Mouse (Mus musculus): ENCODE results near the gene C2. TPM values are rescaled to one million over a fixed set of nuclear protein-coding genes. Genes with fewer than 3 reads are reported as not detected.

The C2 gene
- 7.9 and 8.2 TPM in 2 replicates for polyA plus RNA-seq (2016; fragmentation: Nextera tagmentation; extraction: Ambion mirVana)

DNA sequence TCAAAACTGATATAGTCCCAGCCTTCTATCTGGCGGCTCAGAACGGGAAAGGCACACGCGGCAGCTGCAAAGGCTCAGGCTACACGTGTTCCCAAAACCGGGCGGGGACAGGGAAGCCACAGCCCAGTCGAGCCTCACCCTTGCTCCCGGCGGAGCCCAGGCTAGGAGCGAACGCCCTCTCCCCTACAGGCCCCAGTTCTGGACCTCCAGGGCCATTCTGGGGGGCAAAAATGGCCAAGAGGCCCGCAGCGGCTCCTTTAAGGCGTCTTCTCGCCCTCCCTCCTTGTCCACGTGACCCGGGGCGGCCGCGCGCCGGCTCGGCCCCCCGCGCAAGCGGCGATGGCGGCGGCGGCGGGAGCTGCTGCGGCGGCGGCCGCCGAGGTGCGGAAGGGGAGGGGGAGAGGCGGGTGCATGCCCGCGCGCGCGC lies at the start of gene C2, which contains the start of gene Ehmt2:
Gene C2, minus strand, starts transcription at position 106 of the 427 bp plus-strand sequence.
Gene Ehmt2, plus strand, starts transcription at position 310 of the 427 bp plus-strand sequence.
- Histone ChIP-seq H3K4me2 (peak within 1 kb of the TSS; percentile 100), H3K4me3 (peak within 1 kb of the TSS; percentile 87), H3K9ac (peak within 1 kb of the TSS; percentile 93), H3K9me3 (replicated peaks) (no peaks in the 10 kb centered on the region), H3K27ac (peak within 1 kb of the TSS; percentile 88), H3K4me1 (peaks cover 73% of the 10 kb centered on the region), H3K27me3 (replicated peaks) (no peaks in the 10 kb centered on the region), H3K36me3 (peaks cover 32% of the 10 kb centered on the region)
- peak; percentile 60 for ATAC-seq
- under 1% methylated on average over 32 of the region's 44 CpGs for WGBS (ENCODE audit: insufficient replicate concordance)

- Histone ChIP-seq H3K4me1 (peaks cover 25% of the 10 kb centered on the region), H3K36me3 (peaks cover 25% of the 10 kb centered on the region), H3K27ac (no peak overlapping the region), H3K27me3 (replicated peaks) (no peaks in the 10 kb centered on the region), H3K9me3 (replicated peaks) (no peaks in the 10 kb centered on the region), H3K4me3 (no peak overlapping the region), H3K9ac (no peak overlapping the region), H3K4me2 (no peak overlapping the region)
- no peak for ATAC-seq
- 29% methylated on average over 8 of the region's 8 CpGs for WGBS (ENCODE audit: insufficient replicate concordance)
Measured at GRCm38 (mm10) chr17:34947606-34948005, 49.5 kb upstream of the C2 start.

DNA sequence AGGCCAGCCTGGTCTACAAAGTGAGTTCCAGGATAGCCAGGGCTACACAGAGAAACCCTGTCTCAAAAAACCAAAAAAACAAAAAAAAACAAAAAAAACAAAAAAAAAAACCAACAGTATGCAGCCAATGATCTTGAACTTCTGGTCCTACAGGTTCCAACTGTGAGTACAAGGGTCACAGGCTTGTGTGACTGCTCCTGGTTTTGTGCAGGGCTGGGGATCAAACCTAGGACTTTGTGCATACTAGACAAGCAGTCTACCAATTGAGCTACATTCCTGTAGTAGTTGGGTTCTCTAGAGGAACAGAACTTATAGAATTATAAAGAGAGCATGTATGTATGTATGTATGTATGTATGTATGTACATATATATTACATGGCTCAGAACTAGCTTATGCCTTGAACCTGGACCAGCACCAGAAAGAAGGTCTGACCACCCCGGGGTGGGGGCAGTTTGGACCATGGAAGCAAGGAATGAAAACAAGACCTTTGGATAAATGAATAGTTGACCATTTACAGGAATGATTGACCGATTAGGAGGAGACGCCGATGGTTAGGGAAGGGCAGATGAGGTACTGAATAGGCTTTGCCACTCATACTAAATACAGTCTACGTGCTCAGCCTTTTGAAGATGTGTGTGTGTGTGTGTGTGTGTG lies 48.5 kb upstream of the C2 start:
- H3K4me3 ChIP-seq = no peak overlapping the region
- no peak for ATAC-seq
- no peak overlapping the region for H3K9ac ChIP-seq
- H3K4me1 ChIP-seq = peaks cover 31% of the 10 kb centered on the region
- H3K27me3 ChIP-seq (replicated peaks) = no peaks in the 10 kb centered on the region
- no peak overlapping the region for H3K27ac ChIP-seq
- H3K4me2 ChIP-seq = no peak overlapping the region
- H3K36me3 ChIP-seq = peaks cover 24% of the 10 kb centered on the region
- WGBS (ENCODE audit: insufficient replicate concordance) = 73% methylated on average over 5 of the region's 5 CpGs
- no peaks in the 10 kb centered on the region for H3K9me3 ChIP-seq (replicated peaks)

DNA sequence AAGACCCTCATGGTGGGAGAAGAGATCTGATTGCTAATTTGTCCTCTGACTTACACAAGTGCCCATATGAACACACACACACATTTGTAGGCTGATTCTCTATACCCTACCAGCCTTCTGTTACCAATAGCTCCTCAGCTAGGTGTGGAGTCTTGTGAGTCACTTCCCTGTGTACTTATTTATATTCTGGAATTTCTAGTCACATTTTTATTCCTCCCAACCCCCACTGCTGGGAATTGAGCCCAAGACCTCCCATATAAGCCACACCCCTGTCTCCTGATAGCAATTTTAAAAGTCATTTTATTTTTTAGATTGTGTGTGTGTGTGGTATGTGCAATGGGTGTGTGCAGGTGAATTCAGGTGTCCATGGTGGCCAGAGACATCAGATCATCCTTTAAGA lies 46.3 kb upstream of the C2 start:
- no peak for ATAC-seq
- H3K4me1 ChIP-seq = peaks cover 19% of the 10 kb centered on the region
- no peak overlapping the region for H3K27ac ChIP-seq
- no peaks in the 10 kb centered on the region for H3K27me3 ChIP-seq (replicated peaks)
- H3K4me3 ChIP-seq = no peak overlapping the region
- peaks cover 1% of the 10 kb centered on the region for H3K36me3 ChIP-seq
- no peak overlapping the region for H3K9ac ChIP-seq
- no peak overlapping the region for H3K4me2 ChIP-seq
- no peaks in the 10 kb centered on the region for H3K9me3 ChIP-seq (replicated peaks)

- WGBS (ENCODE audit: insufficient replicate concordance) = 77% methylated on average over 4 of the region's 4 CpGs
- no peak overlapping the region for H3K4me2 ChIP-seq
- H3K4me1 ChIP-seq = peaks cover 19% of the 10 kb centered on the region
- H3K9me3 ChIP-seq (replicated peaks) = no peaks in the 10 kb centered on the region
- no peak overlapping the region for H3K9ac ChIP-seq
- H3K27me3 ChIP-seq (replicated peaks) = no peaks in the 10 kb centered on the region
- no peak overlapping the region for H3K4me3 ChIP-seq
- no peaks in the 10 kb centered on the region for H3K36me3 ChIP-seq
- no peak for ATAC-seq
- H3K27ac ChIP-seq = no peak overlapping the region
Measured at GRCm38 (mm10) chr17:34943128-34943815, 45.2 kb upstream of the C2 start.

- ATAC-seq = peak; percentile 50; the same call in 1 of the 2 replicates
- H3K4me3 ChIP-seq = peak overlapping the region; percentile 32
- peak overlapping the region; percentile 60 for H3K9ac ChIP-seq
- peaks cover 19% of the 10 kb centered on the region for H3K4me1 ChIP-seq
- H3K9me3 ChIP-seq (replicated peaks) = no peaks in the 10 kb centered on the region
- H3K4me2 ChIP-seq = peak overlapping the region; percentile 71
- no peaks in the 10 kb centered on the region for H3K36me3 ChIP-seq
- 16% methylated on average over 15 of the region's 15 CpGs for WGBS (ENCODE audit: insufficient replicate concordance)
- peak overlapping the region; percentile 74 for H3K27ac ChIP-seq
- no peaks in the 10 kb centered on the region for H3K27me3 ChIP-seq (replicated peaks)
Measured at GRCm38 (mm10) chr17:34941344-34942041, 43.4 kb upstream of the C2 start.

DNA sequence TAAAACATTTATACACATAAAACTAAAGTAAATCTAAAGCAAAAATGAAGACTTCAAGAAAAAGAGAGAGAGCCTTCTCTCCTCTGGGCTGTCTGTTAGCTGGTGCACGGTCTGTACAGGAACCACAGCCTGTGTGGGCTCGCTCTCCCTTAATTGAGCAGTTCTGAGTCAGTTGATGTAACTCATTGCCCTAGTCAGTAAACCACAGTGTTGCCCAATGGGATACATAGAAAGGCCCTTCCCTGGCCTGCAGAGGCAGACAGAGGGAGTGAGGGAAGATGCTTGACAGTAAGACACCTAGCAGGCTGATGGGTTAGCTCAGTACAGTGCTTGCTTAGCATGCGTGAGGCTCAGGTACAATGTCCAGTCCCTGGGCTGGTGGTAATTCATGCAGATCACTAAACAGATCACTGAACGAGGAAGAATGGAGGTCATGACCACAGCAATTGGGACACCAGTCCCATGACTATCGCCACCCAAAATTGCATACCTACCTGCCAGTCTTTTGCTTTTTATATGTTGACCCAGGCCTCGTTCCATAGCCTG lies 40.0 kb upstream of the C2 start:
- Histone ChIP-seq H3K4me1 (peaks cover 35% of the 10 kb centered on the region), H3K27ac (no peak overlapping the region), H3K4me2 (no peak overlapping the region), H3K4me3 (no peak overlapping the region), H3K9ac (no peak overlapping the region), H3K27me3 (replicated peaks) (no peaks in the 10 kb centered on the region), H3K9me3 (replicated peaks) (no peaks in the 10 kb centered on the region), H3K36me3 (peaks cover 18% of the 10 kb centered on the region; the same call in 1 of the 2 replicates)
- no peak for ATAC-seq
- 71% methylated on average over 6 of the region's 6 CpGs for WGBS (ENCODE audit: insufficient replicate concordance)

DNA sequence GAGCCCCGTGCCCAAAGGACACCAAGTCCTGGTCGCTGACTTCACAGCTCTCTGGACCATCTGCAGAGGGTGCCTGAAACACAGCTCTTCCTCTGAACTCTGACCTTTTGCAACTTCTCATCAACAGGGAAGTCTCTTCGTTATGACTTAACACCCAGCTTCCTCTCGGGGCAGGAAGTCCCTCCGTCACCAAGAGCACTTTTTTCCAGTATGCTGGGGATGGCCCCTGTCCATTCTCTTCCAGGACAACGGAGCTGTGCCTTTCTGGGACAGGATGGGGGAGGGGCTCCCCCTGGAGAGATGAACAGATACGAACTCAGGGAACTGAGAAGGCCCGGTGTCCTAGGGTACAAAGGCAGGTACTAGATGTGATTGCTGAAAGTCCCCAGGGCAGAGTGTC lies 36.8 kb upstream of the C2 start:
- Histone ChIP-seq H3K4me2 (0 out of 2 replicates have a peak overlapping the region, but pooled peaks have one; percentile 15), H3K27ac (peak overlapping the region; percentile 37; the same call in 1 of the 2 replicates), H3K9ac (no peak overlapping the region), H3K36me3 (peaks cover 18% of the 10 kb centered on the region; the same call in 1 of the 2 replicates), H3K9me3 (replicated peaks) (no peaks in the 10 kb centered on the region), H3K4me1 (peaks cover 38% of the 10 kb centered on the region), H3K27me3 (replicated peaks) (no peaks in the 10 kb centered on the region), H3K4me3 (no peak overlapping the region)
- WGBS (ENCODE audit: insufficient replicate concordance) = 37% methylated on average over 8 of the region's 8 CpGs
- no peak for ATAC-seq

DNA sequence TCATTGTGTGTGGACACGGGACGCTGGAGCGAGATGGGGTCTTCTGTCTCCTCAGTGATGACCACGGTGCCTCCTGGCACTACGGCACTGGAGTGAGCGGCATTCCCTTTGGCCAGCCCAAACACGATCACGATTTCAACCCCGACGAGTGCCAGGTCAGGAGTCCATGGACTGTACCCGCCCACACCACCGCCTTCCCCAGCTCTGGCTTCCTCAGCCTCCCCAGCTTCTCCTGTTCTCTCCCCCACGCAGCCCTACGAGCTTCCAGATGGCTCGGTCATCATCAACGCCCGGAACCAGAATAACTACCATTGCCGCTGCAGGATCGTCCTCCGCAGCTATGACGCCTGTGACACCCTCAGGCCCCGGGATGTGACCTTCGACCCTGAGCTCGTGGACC lies 36.0 kb upstream of the C2 start:
- Histone ChIP-seq H3K27ac (no peak overlapping the region), H3K9ac (no peak overlapping the region)

DNA sequence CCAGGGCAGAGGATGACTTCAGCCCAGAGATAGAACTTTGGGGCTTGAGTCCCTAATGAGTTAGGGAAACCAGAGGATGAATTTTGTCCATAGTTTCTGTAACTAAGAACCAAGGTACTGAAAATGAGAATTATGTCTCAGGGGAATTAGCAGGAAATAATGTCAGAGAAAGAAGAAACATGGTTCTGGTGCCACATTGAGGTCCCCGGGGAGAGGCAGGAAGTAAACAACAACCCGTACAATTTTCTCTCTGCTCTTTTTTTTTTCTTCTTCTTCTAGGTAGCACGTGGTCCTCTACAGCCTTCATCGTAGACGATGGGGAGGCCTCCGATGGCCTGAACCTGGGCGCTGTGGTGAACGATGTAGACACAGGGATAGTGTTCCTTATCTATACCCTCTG lies 34.2 kb upstream of the C2 start:
- Histone ChIP-seq H3K9me3 (replicated peaks) (no peaks in the 10 kb centered on the region), H3K9ac (peak overlapping the region; percentile 81), H3K4me2 (peak overlapping the region; percentile 98), H3K27me3 (replicated peaks) (no peaks in the 10 kb centered on the region), H3K4me3 (peak overlapping the region; percentile 72), H3K4me1 (peaks cover 38% of the 10 kb centered on the region), H3K27ac (no peak overlapping the region), H3K36me3 (peaks cover 18% of the 10 kb centered on the region; the same call in 1 of the 2 replicates)
- ATAC-seq = no peak
- 64% methylated on average over 8 of the region's 8 CpGs for WGBS (ENCODE audit: insufficient replicate concordance)

More for the DNA sequence above, 36.0 kb upstream of the C2 start:
- no peaks in the 10 kb centered on the region for H3K27me3 ChIP-seq (replicated peaks)
- H3K9me3 ChIP-seq (replicated peaks) = no peaks in the 10 kb centered on the region
- H3K4me3 ChIP-seq = no peak overlapping the region
- peaks cover 38% of the 10 kb centered on the region for H3K4me1 ChIP-seq
- peaks cover 18% of the 10 kb centered on the region; the same call in 1 of the 2 replicates for H3K36me3 ChIP-seq
- H3K4me2 ChIP-seq = peak overlapping the region; percentile 31
- ATAC-seq = no peak
- WGBS (ENCODE audit: insufficient replicate concordance) = 68% methylated on average over 24 of the region's 24 CpGs

DNA sequence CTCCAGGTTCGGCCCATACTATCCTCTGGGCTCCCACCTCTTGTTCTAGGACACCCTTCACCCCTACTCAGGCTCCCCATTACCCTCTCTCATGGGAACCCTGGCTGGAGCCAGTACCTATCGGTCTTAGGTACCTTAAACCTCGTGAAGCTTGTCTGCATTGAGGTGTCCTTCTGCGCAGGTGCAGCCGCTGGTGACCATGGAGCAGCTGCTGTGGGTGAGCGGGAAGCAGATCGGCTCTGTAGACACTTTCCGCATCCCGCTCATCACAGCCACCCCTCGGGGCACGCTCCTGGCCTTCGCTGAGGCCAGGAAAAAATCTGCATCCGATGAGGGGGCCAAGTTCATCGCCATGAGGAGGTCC lies 33.7 kb upstream of the C2 start:
- H3K4me3 ChIP-seq = peak overlapping the region; percentile 72
- peak overlapping the region; percentile 64 for H3K27ac ChIP-seq
- ATAC-seq = no peak; the same call in 1 of the 2 replicates
- peaks cover 38% of the 10 kb centered on the region for H3K4me1 ChIP-seq
- peak overlapping the region; percentile 81 for H3K9ac ChIP-seq
- H3K9me3 ChIP-seq (replicated peaks) = no peaks in the 10 kb centered on the region
- H3K4me2 ChIP-seq = peak overlapping the region; percentile 98
- WGBS (ENCODE audit: insufficient replicate concordance) = 15% methylated on average over 14 of the region's 14 CpGs
- no peaks in the 10 kb centered on the region for H3K27me3 ChIP-seq (replicated peaks)
- peaks cover 18% of the 10 kb centered on the region; the same call in 1 of the 2 replicates for H3K36me3 ChIP-seq
